In genomic region chr11:64442119-64442518, GRCm38 (mm10) we compare ENCODE assay signal across 8 mouse cellular contexts. TPM values are rescaled to one million over a fixed set of nuclear protein-coding genes. Genes with fewer than 3 reads are reported as not detected.
DNase-seq lines count a peak whose midpoint lies in the region; ATAC-seq and TF ChIP-seq lines count a peak whose summit lies in the region.

No protein-coding gene starts in this region.

- no peaks in the 10 kb centered on the region for H3K36me3 ChIP-seq in myocyte (ENCODE audit: control insufficient read depth, insufficient read depth)

- TF ChIP-seq POLR2A in myocyte (IDR thresholded peaks at IDR 0.05; ENCODE audit: insufficient read length, low read depth): no peak

- H3K27me3 ChIP-seq in myocyte (ENCODE audit: control insufficient read depth, insufficient read depth, insufficient read length): no peaks in the 10 kb centered on the region

- H3K4me3 ChIP-seq in myocyte: no peak overlapping the region

- peaks cover 10% of the 10 kb centered on the region for H3K79me2 ChIP-seq in myocyte (ENCODE audit: control insufficient read depth, insufficient read depth)

- no peak for ATAC-seq in erythroblast, adult 5-6 weeks (replicated peaks; ENCODE audit: low FRiP score, poor library complexity, severe bottlenecking)

- H3ac ChIP-seq in myocyte (ENCODE audit: control insufficient read depth, insufficient read length): no peak overlapping the region

- peak overlapping the region; percentile 19 for H3K4me2 ChIP-seq in myocyte (ENCODE audit: low read depth)

- intact Hi-C loops in heart, postnatal 10 days (cut with DNase I): loop anchor here (2.0 to 5.0 kb wide), 3 partner anchors 275 to 1040 kb away; no protein-coding TSS in a partner anchor

- DNase-seq in cerebellum, adult 8-10 months: peak; percentile 9
- no peak for DNase-seq in cerebellum, adult 9-11 months
- DNase-seq in urinary bladder, postnatal 14 days (ENCODE audit: low spot score): peak; percentile 6
- DNase-seq in urinary bladder, adult 2 months (ENCODE audit: low spot score): no peak
- peak; percentile 46 to 77 for DNase-seq in heart, postnatal 10 days
- DNase-seq in layer of hippocampus, postnatal 10 days (ENCODE audit: low spot score in 2 of 2): peak; percentile 22 to 46

TF ChIP-seq in myocyte, 11 proteins besides CTCF, POLR2A, EP300 and RAD21:
- no peak for TF ChIP-seq E2F4 (IDR thresholded peaks at IDR 0.05; ENCODE audit: insufficient read depth)
- TF ChIP-seq POLR2AphosphoS2 (IDR thresholded peaks at IDR 0.05; ENCODE audit: insufficient read length, low read depth): no peak
- no peak for TF ChIP-seq MYOG (IDR thresholded peaks at IDR 0.05; ENCODE audit: control insufficient read depth in 1 of 3, insufficient read depth in 1 of 3, insufficient read length in 2 of 3, low read depth in 2 of 3)
- no peak for TF ChIP-seq CEBPB (IDR thresholded peaks at IDR 0.05; ENCODE audit: insufficient read depth, poor library complexity, severe bottlenecking)
- TF ChIP-seq MAX (IDR thresholded peaks at IDR 0.05; ENCODE audit: low read depth): no peak
- TF ChIP-seq SRF (IDR thresholded peaks at IDR 0.05; ENCODE audit: control insufficient read depth, insufficient read length, low read depth): no peak
- no peak for TF ChIP-seq MYOD1 (IDR thresholded peaks at IDR 0.05; ENCODE audit: control insufficient read depth in 1 of 3, insufficient read length in 2 of 3, low read depth in 2 of 3)
- TF ChIP-seq TCF3 (IDR thresholded peaks at IDR 0.05; ENCODE audit: insufficient read length, low read depth): no peak
- no peak for TF ChIP-seq REST (IDR thresholded peaks at IDR 0.05; ENCODE audit: insufficient read depth, insufficient read length)
- no peak for TF ChIP-seq USF1 (IDR thresholded peaks at IDR 0.05; ENCODE audit: low read depth)
- TF ChIP-seq TCF12 (IDR thresholded peaks at IDR 0.05; ENCODE audit: insufficient read depth, poor library complexity, severe bottlenecking): no peak

RNA-seq across cellular contexts. Expression of gene F930015N05Rik, which starts 5.7 kb away (rescaled TPM):
- 0.06 TPM in 1 of 2 replicates, not detected in the other for polyA plus RNA-seq in urinary bladder, adult 2 months (2012; rRNA removed)
- total RNA-seq in heart, postnatal 10 days (2021): under 1 TPM in 1 of 2 experiments, not detected in 1; 0.22 TPM
- total RNA-seq in layer of hippocampus, postnatal 10 days (2021): under 1 TPM in 1 of 2 experiments, not detected in 1; 0.32 TPM
- 0.66 TPM for polyA plus RNA-seq in myocyte (2012; fragmentation: generic; extraction: Trizol)
- not detected in 2 replicates for total RNA-seq in erythroblast, adult 5-6 weeks (2015; ENCODE audit: low replicate concordance)
- not detected in 2 replicates for total RNA-seq in erythroblast, adult 5-6 weeks (2017; ENCODE audit: low replicate concordance)

RNA-seq across cellular contexts. Expression of gene Hs3st3a1, which starts 7.0 kb away (rescaled TPM):
- polyA plus RNA-seq in urinary bladder, adult 2 months (2012; rRNA removed): 0.08 and 0.13 TPM in 2 replicates
- total RNA-seq in heart, postnatal 10 days (2021): under 1 TPM; 0.25 to 0.60 TPM
- under 1 TPM; 0.18 to 0.27 TPM for total RNA-seq in layer of hippocampus, postnatal 10 days (2021)
- polyA plus RNA-seq in myocyte (2012; fragmentation: generic; extraction: Trizol): 1.8 TPM
- not detected in 2 replicates for total RNA-seq in erythroblast, adult 5-6 weeks (2015; ENCODE audit: low replicate concordance)
- not detected in 2 replicates for total RNA-seq in erythroblast, adult 5-6 weeks (2017; ENCODE audit: low replicate concordance)

Comparison
In these comparisons a context has a peak if more than half of its experiments do, and no peak if none do; other contexts are left out.
1. DNase-seq: peak in cerebellum, adult 8-10 months (single experiment), urinary bladder, postnatal 14 days (single experiment), heart, postnatal 10 days (2 of 2) and layer of hippocampus, postnatal 10 days (2 of 2); none in cerebellum, adult 9-11 months (single experiment) and urinary bladder, adult 2 months (single experiment).